10 mouse cellular contexts compared by ENCODE assay signal in genomic region chr2:7944946-7945345, GRCm38 (mm10).
DNase-seq lines count a peak whose midpoint lies in the region; ATAC-seq lines count a peak whose summit lies in the region.
"Had no signal": no experiment of that assay in that cellular context is flagged by ENCODE, and none has a peak within 500 bp of the region (broad histone marks: within the 10 kb centered on the region; RNA-seq: fewer than 3 reads in every experiment).

No protein-coding gene starts in this region.

- no peaks in the 10 kb centered on the region for H3K9me3 ChIP-seq in heart, embryonic 16.5 days (replicated peaks; ENCODE audit: control insufficient read depth, low read length)
- H3K9me3 ChIP-seq in neural tube, embryonic 15.5 days (replicated peaks), result no peaks in the 10 kb centered on the region
- H3K9me3 ChIP-seq: embryonic facial prominence, embryonic 13.5 days; megakaryocyte, embryonic 14.5 days had no signal

- H3K36me3 ChIP-seq in heart, embryonic 16.5 days (ENCODE audit: control insufficient read depth, insufficient read depth), result no peaks in the 10 kb centered on the region
- H3K36me3 ChIP-seq in neural tube, embryonic 15.5 days, result no peaks in the 10 kb centered on the region
- H3K36me3 ChIP-seq: embryonic facial prominence, embryonic 13.5 days had no signal

- DNase-seq in heart, postnatal 25 days (ENCODE audit: low spot score), result no peak
- peak; percentile 8 for DNase-seq in Muller cell, postnatal 12 days (ENCODE audit: inconsistent ontology term)
- peak; percentile 11 for DNase-seq in embryo, embryonic 11 days
- peak; percentile 47 for DNase-seq in left cerebral cortex, postnatal 4 days
- DNase-seq in c-Kit-positive CD71-positive TER-119-positive erythroid progenitor cells, embryonic 14.5 days (ENCODE audit: low spot score), result no peak
- DNase-seq in urinary bladder, adult 18-20 months (ENCODE audit: low spot score in 2 of 2), result no peak

- H3K27me3 ChIP-seq in heart, embryonic 16.5 days (ENCODE audit: control insufficient read depth, insufficient read depth, low read length), result no peaks in the 10 kb centered on the region; the same call in 1 of the 2 replicates
- no peaks in the 10 kb centered on the region for H3K27me3 ChIP-seq in neural tube, embryonic 15.5 days (replicated peaks)
- H3K27me3 ChIP-seq: embryonic facial prominence, embryonic 13.5 days; megakaryocyte, embryonic 14.5 days had no signal

- H3K4me2 ChIP-seq in heart, embryonic 16.5 days (ENCODE audit: low read depth, low read length), result no peak overlapping the region
- no peak overlapping the region for H3K4me2 ChIP-seq in neural tube, embryonic 15.5 days
- H3K4me2 ChIP-seq: embryonic facial prominence, embryonic 13.5 days had no signal

- no peak overlapping the region for H3K4me3 ChIP-seq in heart, embryonic 16.5 days (ENCODE audit: low read length)
- no peak overlapping the region for H3K4me3 ChIP-seq in neural tube, embryonic 15.5 days (replicated peaks)
- H3K4me3 ChIP-seq: embryonic facial prominence, embryonic 13.5 days; megakaryocyte, embryonic 14.5 days had no signal

- ATAC-seq in heart, embryonic 16.5 days (replicated peaks; ENCODE audit: extremely low read depth, insufficient read depth, low FRiP score), result 0 out of 2 replicates have a peak, but pooled peaks have one; percentile 65
- ATAC-seq in neural tube, embryonic 15.5 days (ENCODE audit: low FRiP score), result no peak

- intact Hi-C loops in heart, postnatal 25 days (cut with DNase I), result no loop called here
- intact Hi-C loops in left cerebral cortex, postnatal 4 days (cut with DNase I), result no loop called here

- no peak overlapping the region for H3K9ac ChIP-seq in heart, embryonic 16.5 days (ENCODE audit: low read length)
- no peak overlapping the region for H3K9ac ChIP-seq in neural tube, embryonic 15.5 days (replicated peaks)
- H3K9ac ChIP-seq: embryonic facial prominence, embryonic 13.5 days had no signal

- H3K27ac ChIP-seq in heart, embryonic 16.5 days (ENCODE audit: low read length), result no peak overlapping the region
- no peak overlapping the region for H3K27ac ChIP-seq in neural tube, embryonic 15.5 days (replicated peaks)
- H3K27ac ChIP-seq: embryonic facial prominence, embryonic 13.5 days had no signal

- peaks cover 2% of the 10 kb centered on the region; the same call in 1 of the 2 replicates for H3K4me1 ChIP-seq in heart, embryonic 16.5 days (ENCODE audit: control insufficient read depth, insufficient read depth, low read length)
- no peaks in the 10 kb centered on the region for H3K4me1 ChIP-seq in neural tube, embryonic 15.5 days
- H3K4me1 ChIP-seq: embryonic facial prominence, embryonic 13.5 days; megakaryocyte, embryonic 14.5 days had no signal

- WGBS in heart, embryonic 16.5 days, result 57% methylated on average over 2 of the region's 2 CpGs
- 64% methylated on average over 2 of the region's 2 CpGs for WGBS in neural tube, embryonic 15.5 days

Comparison
In these comparisons a context has a peak if more than half of its experiments do, and no peak if none do; other contexts are left out.
1. DNase-seq: peak in Muller cell, postnatal 12 days (single experiment), embryo, embryonic 11 days (single experiment) and left cerebral cortex, postnatal 4 days (single experiment); none in heart, postnatal 25 days (single experiment), c-Kit-positive CD71-positive TER-119-positive erythroid progenitor cells, embryonic 14.5 days (single experiment) and urinary bladder, adult 18-20 months (0 of 2).